Mouse (Mus musculus) liver, postnatal 0 days (tissue): ENCODE results near the gene Vipas39.

Experiments used
- CTCF ChIP-seq: sonication (generic); IDR thresholded peaks from 2 replicates; pipeline ENCODE4 v1.5.1; 2016; ENCODE audit warnings: antibody characterized with exemption, low read depth
- EP300 ChIP-seq: IDR thresholded peaks from 2 replicates; pipeline ENCODE4 v1.6.1; 2016; ENCODE audit warnings: antibody characterized with exemption, low read depth, mild to moderate bottlenecking

DNA sequence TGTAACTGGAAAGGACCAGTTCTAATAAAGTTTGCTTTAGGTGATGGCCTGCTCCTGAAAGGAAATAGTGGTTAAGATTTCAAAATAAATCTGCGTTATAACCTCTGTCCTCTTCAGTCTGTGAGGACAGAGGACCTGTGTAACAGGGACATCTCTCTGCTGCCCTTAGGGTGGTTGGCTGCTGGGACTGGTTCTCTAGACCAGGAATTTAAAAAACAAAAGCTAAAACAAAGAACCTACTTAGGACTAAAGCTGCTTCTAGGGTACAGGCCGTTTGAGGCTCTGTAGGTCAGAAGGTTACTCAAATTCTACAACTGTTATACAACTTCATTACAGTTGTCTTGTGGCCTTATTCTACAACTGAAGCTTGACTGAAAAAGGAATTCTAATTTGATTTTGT lies 47.0 kb upstream of the Vipas39 start:
- TF ChIP-seq EP300 (no peak), CTCF (no peak)
